Mouse (Mus musculus): ENCODE measurements at regions not wholly inside any gene's neighbourhood (a gene's known extent, or its start where the extent isn't known, plus 50 kb on each side); places are given as distances from the start of the nearest gene placed in this dataset.

DNA sequence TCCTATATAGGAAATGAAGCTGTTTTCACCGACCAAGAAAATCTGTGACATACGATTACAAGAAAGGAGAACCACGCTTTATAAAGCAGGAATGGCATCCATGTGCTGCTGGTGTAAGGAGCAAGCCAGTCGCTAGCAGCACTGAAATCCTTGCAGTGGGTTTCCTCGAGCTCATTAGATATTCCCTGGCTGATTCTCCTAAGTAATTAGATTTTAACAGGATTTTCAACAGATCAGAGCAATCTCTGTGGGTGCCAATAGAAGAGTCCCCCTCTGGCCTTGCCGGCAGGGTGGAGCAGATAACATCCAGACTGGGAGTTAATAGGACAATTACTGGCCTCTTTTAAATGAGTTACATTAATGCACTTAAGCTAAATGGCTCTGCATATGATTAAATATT lies 54.6 kb upstream of the Foxd3 start:
- Histone ChIP-seq H3K27me3 (replicated peaks) (no peaks in the 10 kb centered on the region), H3K9me3 (no peaks in the 10 kb centered on the region), H3K36me3 (no peaks in the 10 kb centered on the region), H3K9ac (no peak overlapping the region), H3K4me1 (no peaks in the 10 kb centered on the region), H3K4me3 (no peak overlapping the region), H3K4me2 (replicated peaks) (no peak overlapping the region), H3K27ac (no peak overlapping the region)
- ATAC-seq (ENCODE audit: low FRiP score, low read depth) = no peak
- WGBS = 51% methylated on average over 6 of the region's 6 CpGs

All from neural tube, embryonic 12.5 days (tissue).